Mouse (Mus musculus): ENCODE results near the gene Gm17079.
"Not testable (repeated sequence)": the region's sequence is repeated elsewhere in the genome, so short reads cannot be mapped to it uniquely, and the experiment has no call there.

Gene Gm17079

GRCm38 (mm10) chr14:51695368-51695767 is at the start of gene Gm17079:
TSS of gene Gm17079 (minus strand) at chr14:51695468.
- not testable (repeated sequence) for DNase-seq (ENCODE audit: low read depth in 1 of 2, low spot score in 2 of 2)

GRCm38 (mm10) chr14:51740347-51741170 is 45.3 kb upstream of the Gm17079 start:
- DNase-seq (ENCODE audit: low read depth in 1 of 2, low spot score in 2 of 2), result no peak

DNA sequence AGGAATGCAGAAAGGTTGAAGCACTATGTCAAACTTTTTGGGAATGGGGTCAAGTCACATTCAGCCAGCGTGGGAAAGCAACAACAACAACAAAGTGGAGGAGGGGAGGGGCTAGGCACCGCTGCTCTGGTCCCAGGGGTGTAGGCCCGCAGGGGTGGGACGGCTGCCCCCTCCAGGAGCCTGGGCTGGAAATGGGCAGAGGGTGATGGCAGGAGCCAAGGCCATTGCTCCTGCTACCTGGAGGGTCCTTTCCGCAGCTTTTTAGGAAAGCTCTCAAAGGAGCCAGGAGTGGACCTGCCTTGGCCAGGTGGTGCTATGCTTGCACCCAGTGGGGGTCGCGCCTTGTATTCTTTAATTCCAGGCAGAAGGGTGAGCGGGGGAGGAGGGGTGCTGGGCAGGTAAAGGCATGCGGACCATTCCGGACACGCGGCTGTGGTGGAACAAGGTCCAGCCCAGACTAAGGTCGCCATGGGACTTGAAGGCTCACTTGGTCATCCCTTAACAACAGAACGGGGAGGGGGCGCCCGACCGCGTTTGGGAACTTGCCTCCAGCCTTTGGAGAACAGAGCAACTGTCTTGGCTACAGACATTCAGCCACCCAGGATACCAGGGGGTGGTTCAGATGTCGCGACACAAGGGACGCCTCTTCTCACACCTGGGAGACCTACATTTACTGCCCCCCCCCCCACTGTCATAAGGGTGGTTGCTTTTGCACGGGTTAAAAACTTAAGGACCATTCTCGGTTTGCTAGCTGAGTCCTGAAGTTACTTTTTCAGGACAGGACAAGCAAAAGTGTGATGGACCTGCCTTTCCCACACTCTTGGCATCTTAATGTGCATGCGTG is 44.1 kb upstream of the Gm17079 start:
- no peak for DNase-seq (ENCODE audit: low read depth in 1 of 2, low spot score in 2 of 2)

- no peak for DNase-seq (ENCODE audit: low read depth in 1 of 2, low spot score in 2 of 2)
Measured at GRCm38 (mm10) chr14:51738411-51739149, 43.3 kb upstream of the Gm17079 start.

DNA sequence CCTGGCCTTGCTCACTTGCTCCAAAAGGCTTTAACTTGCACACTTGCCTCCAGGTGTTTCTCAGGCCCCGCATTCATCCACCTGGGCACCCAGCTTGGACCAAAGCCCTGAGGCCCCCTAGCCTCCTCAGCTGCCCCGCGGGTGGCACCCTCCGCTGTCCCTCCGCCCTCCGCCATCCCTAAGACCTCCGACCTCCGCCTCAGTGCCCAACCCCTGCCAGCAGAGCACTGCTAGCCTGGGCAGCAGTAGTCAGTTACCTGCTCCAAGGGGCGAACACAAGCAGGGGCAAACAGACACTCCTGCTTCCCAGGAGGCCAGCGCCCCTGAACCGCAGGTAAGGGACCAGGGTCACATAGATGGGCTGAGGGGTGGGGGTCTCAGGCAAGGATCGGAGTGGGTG is 42.7 kb upstream of the Gm17079 start:
- no peak for DNase-seq (ENCODE audit: low read depth in 1 of 2, low spot score in 2 of 2)

GRCm38 (mm10) chr14:51717083-51717482 is 21.8 kb upstream of the Gm17079 start, which contains the start of gene Gm5800:
TSS of gene Gm5800 (minus strand) at chr14:51717183.
- no peak for DNase-seq (ENCODE audit: low read depth in 1 of 2, low spot score in 2 of 2)

- no peak for DNase-seq (ENCODE audit: low read depth in 1 of 2, low spot score in 2 of 2)
Measured at GRCm38 (mm10) chr14:51677269-51677668, 18.0 kb downstream of the Gm17079 start.

Data from monocyte, adult 2 months (primary cell).